Mouse (Mus musculus): ENCODE results near the gene Gpr84.
"Not testable (repeated sequence)": the region's sequence is repeated elsewhere in the genome, so short reads cannot be mapped to it uniquely, and the experiment has no call there.

Gene Gpr84

GRCm38 (mm10) chr15:103285778-103286417 is 24.5 kb downstream of the Gpr84 start:
- no peak for DNase-seq (ENCODE audit: low spot score in 2 of 2)

GRCm38 (mm10) chr15:103284647-103285046 is 25.8 kb downstream of the Gpr84 start:
- DNase-seq (ENCODE audit: low spot score in 2 of 2): no peak

- no peak for DNase-seq (ENCODE audit: low spot score in 2 of 2)
Observed at GRCm38 (mm10) chr15:103284066-103284465, 26.3 kb downstream of the Gpr84 start.

GRCm38 (mm10) chr15:103281465-103282205 is 28.8 kb downstream of the Gpr84 start:
- no peak for DNase-seq (ENCODE audit: low spot score in 2 of 2)

GRCm38 (mm10) chr15:103280817-103281464 is 29.5 kb downstream of the Gpr84 start:
- DNase-seq (ENCODE audit: low spot score in 2 of 2): no peak

- no peak for DNase-seq (ENCODE audit: low spot score in 2 of 2)
Observed at GRCm38 (mm10) chr15:103279750-103280149, 30.7 kb downstream of the Gpr84 start.

- no peak for DNase-seq (ENCODE audit: low spot score in 2 of 2)
Observed at GRCm38 (mm10) chr15:103277949-103278348, 32.5 kb downstream of the Gpr84 start.

GRCm38 (mm10) chr15:103275943-103276342 is 34.5 kb downstream of the Gpr84 start:
- DNase-seq (ENCODE audit: low spot score in 2 of 2): not testable (repeated sequence)

GRCm38 (mm10) chr15:103272419-103273279 is 37.8 kb downstream of the Gpr84 start, which contains the start of gene Copz1:
Gene Copz1 (plus strand): TSS chr15:103272714.
- peak; percentile 89 to 94 for DNase-seq (ENCODE audit: low spot score in 2 of 2)

GRCm38 (mm10) chr15:103268903-103269302 is 41.5 kb downstream of the Gpr84 start:
- no peak for DNase-seq (ENCODE audit: low spot score in 2 of 2)

- no peak for DNase-seq (ENCODE audit: low spot score in 2 of 2)
Observed at GRCm38 (mm10) chr15:103264794-103265193, 45.6 kb downstream of the Gpr84 start.

GRCm38 (mm10) chr15:103259989-103260388 is 50.4 kb downstream of the Gpr84 start:
- no peak for DNase-seq (ENCODE audit: low spot score in 2 of 2)

- no peak for DNase-seq (ENCODE audit: low spot score in 2 of 2)
Observed at GRCm38 (mm10) chr15:103259162-103259561, 51.2 kb downstream of the Gpr84 start.

Data from frontal cortex, postnatal 25 days (tissue).